ENCODE assay signal across 9 mouse cellular contexts in genomic region chr2:143062432-143062811, GRCm38 (mm10). TPM values are rescaled to one million over a fixed set of nuclear protein-coding genes. Genes with fewer than 3 reads are reported as not detected.
DNase-seq lines count a peak whose midpoint lies in the region; ATAC-seq and TF ChIP-seq lines count a peak whose summit lies in the region.
"Had no signal": no experiment of that assay in that cellular context is flagged by ENCODE, and none has a peak within 500 bp of the region (broad histone marks: within the 10 kb centered on the region; RNA-seq: fewer than 3 reads in every experiment).

No protein-coding gene starts in this region.

- peak overlapping the region; percentile 64 for H3K4me2 ChIP-seq in CH12.LX (ENCODE audit: insufficient read depth, low read depth, poor library complexity, severe bottlenecking)
- H3K4me2 ChIP-seq in forebrain, embryonic 15.5 days (replicated peaks), result peak overlapping the region; percentile 55
- peak overlapping the region; percentile 75 for H3K4me2 ChIP-seq in liver, embryonic 14.5 days (ENCODE audit: low read depth)

- ATAC-seq in forebrain, embryonic 15.5 days (replicated peaks), result no peak
- peak; percentile 14; the same call in 1 of the 2 replicates for ATAC-seq in liver, embryonic 14.5 days (ENCODE audit: insufficient read depth)

- 40% methylated on average over 6 of the region's 6 CpGs for WGBS in forebrain, embryonic 15.5 days
- WGBS in liver, embryonic 14.5 days (ENCODE audit: insufficient replicate concordance), result 41% methylated on average over 6 of the region's 6 CpGs

- H3K27me3 ChIP-seq in CH12.LX (replicated peaks), result peaks cover 2% of the 10 kb centered on the region
- H3K27me3 ChIP-seq in forebrain, embryonic 15.5 days, result no peaks in the 10 kb centered on the region
- H3K27me3 ChIP-seq in liver, embryonic 14.5 days (ENCODE audit: control insufficient read depth, insufficient read depth, low read length), result no peaks in the 10 kb centered on the region

- H3K79me2 ChIP-seq in CH12.LX (replicated peaks; ENCODE audit: control insufficient read depth, extremely low read depth, insufficient read depth, poor library complexity, severe bottlenecking), result peaks cover 11% of the 10 kb centered on the region

- peaks cover 19 to 22% of the 10 kb centered on the region in 2 experiments for H3K36me3 ChIP-seq in CH12.LX (replicated peaks in 1 of 2; ENCODE audit: control insufficient read depth in 1 of 2, insufficient read depth in 1 of 2, low read length in 1 of 2)
- peaks cover 22% of the 10 kb centered on the region for H3K36me3 ChIP-seq in forebrain, embryonic 15.5 days
- peaks cover 7% of the 10 kb centered on the region for H3K36me3 ChIP-seq in liver, embryonic 14.5 days (replicated peaks; ENCODE audit: control insufficient read depth, insufficient read depth, low read depth)

- no peak overlapping the region for H3K27ac ChIP-seq in CH12.LX (ENCODE audit: insufficient read depth, low read depth)
- no peak overlapping the region for H3K27ac ChIP-seq in forebrain, embryonic 15.5 days (replicated peaks)
- no peak overlapping the region for H3K27ac ChIP-seq in liver, embryonic 14.5 days

- H3K4me3 ChIP-seq in CH12.LX (replicated peaks in 1 of 3; ENCODE audit: low read depth in 2 of 3, low read length in 2 of 3, poor library complexity in 1 of 3), result peak overlapping the region in 2 of 3 experiments; percentile 38 to 64
- H3K4me3 ChIP-seq in forebrain, embryonic 15.5 days, result peak overlapping the region; percentile 80
- H3K4me3 ChIP-seq in liver, embryonic 14.5 days (ENCODE audit: insufficient read depth in 1 of 2, low read depth in 2 of 2, low read length in 2 of 2), result peak overlapping the region; percentile 73 to 84

- TF ChIP-seq POLR2A in CH12.LX (IDR thresholded peaks at IDR 0.05; ENCODE audit: low read depth, low read length), result no peak

- TF ChIP-seq CTCF in CH12.LX (conservative IDR thresholded peaks at IDR 0.05 in 1 of 2, IDR thresholded peaks at IDR 0.05 in 1 of 2; ENCODE audit: low read depth in 2 of 2, low read length in 2 of 2), result no peak
- no peak for TF ChIP-seq CTCF in liver, embryonic 14.5 days (IDR thresholded peaks at IDR 0.05; ENCODE audit: low read depth)

- no peak for TF ChIP-seq EP300 in CH12.LX (IDR thresholded peaks at IDR 0.05; ENCODE audit: low read length)
- TF ChIP-seq EP300 in liver, embryonic 14.5 days (IDR thresholded peaks at IDR 0.05; ENCODE audit: low read depth), result no peak

- in situ Hi-C loops in CH12.LX (cut with MboI; ENCODE audit: low pct_ligation_motif_present, low pct_unique_long_range_greater_than_20kb, low sequenced_read_pairs), result loop anchor here (25.0 kb wide), 1 partner anchor 200 kb away; no protein-coding TSS in a partner anchor

- H3K9ac ChIP-seq in CH12.LX (ENCODE audit: insufficient read depth, low read depth), result no peak overlapping the region
- no peak overlapping the region for H3K9ac ChIP-seq in forebrain, embryonic 15.5 days (replicated peaks)
- peak overlapping the region; percentile 88 for H3K9ac ChIP-seq in liver, embryonic 14.5 days (replicated peaks)

- peak; percentile 35 for DNase-seq in heart, adult 11 months
- no peak for DNase-seq in heart, adult 9 months (ENCODE audit: low spot score in 2 of 2)
- DNase-seq in CH12.LX (ENCODE audit: extremely low read depth), result no peak
- DNase-seq in liver, embryonic 14.5 days (ENCODE audit: low read depth in 3 of 3, low spot score in 3 of 3), result no peak
- DNase-seq in adipocyte (ENCODE audit: low spot score), result no peak
- DNase-seq in frontal cortex, postnatal 36 days (ENCODE audit: low spot score in 2 of 2), result no peak
- DNase-seq in adrenal gland, postnatal 14 days, result no peak

- peaks cover 0 to 7% of the 10 kb centered on the region in 2 experiments; a peak in 1 of 4 replicates for H3K4me1 ChIP-seq in CH12.LX (ENCODE audit: control insufficient read depth in 1 of 2, insufficient read depth in 2 of 2)
- H3K4me1 ChIP-seq in forebrain, embryonic 15.5 days, result peaks cover 10% of the 10 kb centered on the region
- peaks cover 3 to 6% of the 10 kb centered on the region in 2 experiments for H3K4me1 ChIP-seq in liver, embryonic 14.5 days (replicated peaks; ENCODE audit: control insufficient read depth in 2 of 2, insufficient read depth in 2 of 2, low read length in 1 of 2)

- TF ChIP-seq RAD21 in CH12.LX (IDR thresholded peaks at IDR 0.05; ENCODE audit: low read depth, low read length), result no peak

- dilution Hi-C loops in CH12.LX (cut with MboI; ENCODE audit: extremely low pct_ligation_motif_present, extremely low pct_unique_long_range_greater_than_20kb, low sequenced_read_pairs), result no loop called here

- no peaks in the 10 kb centered on the region for H3K9me3 ChIP-seq in CH12.LX (replicated peaks; ENCODE audit: low read length)
- H3K9me3 ChIP-seq in forebrain, embryonic 15.5 days, result no peaks in the 10 kb centered on the region
- H3K9me3 ChIP-seq in liver, embryonic 14.5 days (ENCODE audit: control insufficient read depth, low read length), result no peaks in the 10 kb centered on the region

TF ChIP-seq in CH12.LX, 34 proteins besides CTCF, POLR2A, EP300 and RAD21:
- TF ChIP-seq POLR2AphosphoS2 (IDR thresholded peaks at IDR 0.05; ENCODE audit: low read depth, low read length) (no peak), MXI1 (IDR thresholded peaks at IDR 0.05; ENCODE audit: low read depth, low read length) (no peak), SMC3 (IDR thresholded peaks at IDR 0.05; ENCODE audit: low read depth, low read length) (no peak), ZKSCAN1 (IDR thresholded peaks at IDR 0.05; ENCODE audit: borderline replicate concordance, low read depth, low read length) (no peak), MEF2A (IDR thresholded peaks at IDR 0.05; ENCODE audit: borderline replicate concordance, low read depth, low read length) (no peak), ETS1 (conservative IDR thresholded peaks at IDR 0.05; ENCODE audit: low read depth, low read length) (no peak), JUN (IDR thresholded peaks at IDR 0.05; ENCODE audit: insufficient read depth, low read depth, low read length) (no peak), BHLHE40 (IDR thresholded peaks at IDR 0.05; ENCODE audit: low read depth, low read length) (no peak), MAZ (IDR thresholded peaks at IDR 0.05; ENCODE audit: low read depth, low read length) (no peak), USF1 (IDR thresholded peaks at IDR 0.05; ENCODE audit: low read depth, low read length) (no peak)

RNA-seq across cellular contexts. Expression of gene Snrpb2, which starts 0.4 kb away (rescaled TPM):
- total RNA-seq in CH12.LX (2012; rRNA removed) (31.0 and 43.4 TPM in 2 replicates), CH12.LX (2014; rRNA removed) (201 and 214 TPM in 2 replicates)
- 116 TPM in 2 replicates for polyA plus RNA-seq in CH12.LX (2012; ENCODE audit: insufficient read length, low read depth)
- polyA plus RNA-seq in forebrain, embryonic 15.5 days (2015; fragmentation: Nextera tagmentation; extraction: Ambion mirVana), result 74.6 and 74.7 TPM in 2 replicates
- 8.2 and 17.1 TPM in 2 replicates for polyA plus RNA-seq in liver, embryonic 14.5 days (2012; rRNA removed)
- 38.4 and 40.2 TPM in 2 replicates for polyA plus RNA-seq in liver, embryonic 14.5 days (2014; fragmentation: Nextera tagmentation; extraction: Ambion mirVana)
- 41.9 and 52.5 TPM in 2 replicates for total RNA-seq in adrenal gland, postnatal 14 days (2021)

RNA-seq across cellular contexts. Expression of gene Otor, which starts 15.9 kb away (rescaled TPM):
- total RNA-seq in CH12.LX (2012; rRNA removed) (not detected in 2 replicates), CH12.LX (2014; rRNA removed) (not detected in 2 replicates)
- polyA plus RNA-seq in CH12.LX (2012; ENCODE audit: insufficient read length, low read depth), result not detected in 2 replicates
- polyA plus RNA-seq in forebrain, embryonic 15.5 days (2015; fragmentation: Nextera tagmentation; extraction: Ambion mirVana), result 0.42 and 0.93 TPM in 2 replicates
- polyA plus RNA-seq in liver, embryonic 14.5 days (2012; rRNA removed), result not detected in 2 replicates
- 0.14 TPM in 1 of 2 replicates, not detected in the other for polyA plus RNA-seq in liver, embryonic 14.5 days (2014; fragmentation: Nextera tagmentation; extraction: Ambion mirVana)
- total RNA-seq in adrenal gland, postnatal 14 days (2021), result not detected in 2 replicates
- total RNA-seq: gastrocnemius, postnatal 25 days had no signal
